ENCODE assay signal across 8 mouse cellular contexts in genomic region chr14:20451302-20451701, GRCm38 (mm10). TPM values are rescaled to one million over a fixed set of nuclear protein-coding genes. Genes with fewer than 3 reads are reported as not detected.
DNase-seq lines count a peak whose midpoint lies in the region; ATAC-seq and TF ChIP-seq lines count a peak whose summit lies in the region.

No protein-coding gene starts in this region.

- WGBS in heart, embryonic 12.5 days = 10% methylated on average over 2 of the region's 2 CpGs
- whole genome bisulfite sequencing in forebrain, embryonic 16.5 days = 12% methylated on average over 2 of the region's 2 CpGs
- WGBS in liver, postnatal 0 days (ENCODE audit: insufficient replicate concordance) = 19% methylated on average over 2 of the region's 2 CpGs

- H3K27me3 ChIP-seq in heart, embryonic 12.5 days (replicated peaks) = no peaks in the 10 kb centered on the region
- 0 out of 2 replicates have a peak, but pooled peaks cover 4% of the 10 kb centered on the region for H3K27me3 ChIP-seq in G1E (ENCODE audit: insufficient read depth, low read length)
- H3K27me3 ChIP-seq in forebrain, embryonic 16.5 days (replicated peaks; ENCODE audit: control insufficient read depth, insufficient read depth, low read length) = no peaks in the 10 kb centered on the region
- no peaks in the 10 kb centered on the region for H3K27me3 ChIP-seq in liver, postnatal 0 days (ENCODE audit: insufficient read depth, low read length)

- ATAC-seq in heart, embryonic 12.5 days (ENCODE audit: insufficient number of reproducible peaks, low FRiP score) = 0 out of 2 replicates have a peak, but pooled peaks have one; percentile 63
- ATAC-seq in G1E (ENCODE audit: extremely low read depth, insufficient number of reproducible peaks, low FRiP score, poor library complexity, severe bottlenecking) = no peak
- ATAC-seq in forebrain, embryonic 16.5 days = peak; percentile 82
- no peak; the same call in 1 of the 2 replicates for ATAC-seq in liver, postnatal 0 days

- DNase-seq in heart, adult 9 months (ENCODE audit: low spot score in 2 of 2) = no peak
- no peak for DNase-seq in G1E (ENCODE audit: low spot score)
- DNase-seq in liver, postnatal 0 days = no peak
- no peak for DNase-seq in embryo, embryonic 9.5 days (ENCODE audit: extremely low spot score)
- no peak for DNase-seq in left cerebral cortex, postnatal 4 days
- no peak for DNase-seq in kidney, postnatal 4 days

- peak overlapping the region; percentile 46 for H3K4me3 ChIP-seq in heart, embryonic 12.5 days
- H3K4me3 ChIP-seq in G1E (ENCODE audit: low read depth, low read length) = peak overlapping the region; percentile 66; the same call in 1 of the 2 replicates
- H3K4me3 ChIP-seq in forebrain, embryonic 16.5 days (replicated peaks; ENCODE audit: low read length) = peak overlapping the region; percentile 43
- H3K4me3 ChIP-seq in liver, postnatal 0 days (ENCODE audit: low read depth, low read length) = peak overlapping the region; percentile 25

- no peak for TF ChIP-seq CTCF in G1E (IDR thresholded peaks at IDR 0.05; ENCODE audit: low read depth, low read length)
- no peak for TF ChIP-seq CTCF in liver, postnatal 0 days (IDR thresholded peaks at IDR 0.05; ENCODE audit: low read depth)

- no peak for TF ChIP-seq EP300 in liver, postnatal 0 days (IDR thresholded peaks at IDR 0.05; ENCODE audit: low read depth)

- H3K27ac ChIP-seq in heart, embryonic 12.5 days (ENCODE audit: poor library complexity, severe bottlenecking) = no peak overlapping the region
- H3K27ac ChIP-seq in forebrain, embryonic 16.5 days (ENCODE audit: low read length) = peak overlapping the region; percentile 48
- no peak overlapping the region for H3K27ac ChIP-seq in liver, postnatal 0 days (ENCODE audit: low read depth)

- H3K9ac ChIP-seq in heart, embryonic 12.5 days = peak overlapping the region; percentile 40; the same call in 1 of the 2 replicates
- peak overlapping the region; percentile 42 for H3K9ac ChIP-seq in forebrain, embryonic 16.5 days (replicated peaks; ENCODE audit: low read depth, low read length)
- peak overlapping the region; percentile 36 for H3K9ac ChIP-seq in liver, postnatal 0 days (replicated peaks)

- H3K36me3 ChIP-seq in heart, embryonic 12.5 days = peaks cover 10% of the 10 kb centered on the region
- H3K36me3 ChIP-seq in G1E (replicated peaks) = peaks cover 19% of the 10 kb centered on the region
- no peaks in the 10 kb centered on the region for H3K36me3 ChIP-seq in forebrain, embryonic 16.5 days (ENCODE audit: control insufficient read depth, insufficient read depth)
- peaks cover 11% of the 10 kb centered on the region for H3K36me3 ChIP-seq in liver, postnatal 0 days (replicated peaks; ENCODE audit: insufficient read depth, low read length)

- peaks cover 5% of the 10 kb centered on the region; the same call in 1 of the 2 replicates for H3K4me1 ChIP-seq in heart, embryonic 12.5 days (replicated peaks)
- peaks cover 19% of the 10 kb centered on the region for H3K4me1 ChIP-seq in G1E (ENCODE audit: insufficient read depth, low read depth, low read length)
- H3K4me1 ChIP-seq in forebrain, embryonic 16.5 days (replicated peaks; ENCODE audit: control insufficient read depth, insufficient read depth, low read length) = peaks cover 8% of the 10 kb centered on the region
- H3K4me1 ChIP-seq in liver, postnatal 0 days (ENCODE audit: insufficient read depth) = peaks cover 6% of the 10 kb centered on the region; the same call in 1 of the 2 replicates

- intact Hi-C loops in left cerebral cortex, postnatal 4 days (cut with DNase I) = loop anchor here (5.0 kb wide), 1 partner anchor 39 kb away; no protein-coding TSS in a partner anchor

- H3K4me2 ChIP-seq in heart, embryonic 12.5 days = peak overlapping the region; percentile 81
- H3K4me2 ChIP-seq in forebrain, embryonic 16.5 days (ENCODE audit: low read length) = peak overlapping the region; percentile 67
- peak overlapping the region; percentile 71 for H3K4me2 ChIP-seq in liver, postnatal 0 days (ENCODE audit: low read depth, low read length)

- H3K9me3 ChIP-seq in heart, embryonic 12.5 days (replicated peaks) = no peaks in the 10 kb centered on the region
- no peaks in the 10 kb centered on the region for H3K9me3 ChIP-seq in G1E (replicated peaks)
- no peaks in the 10 kb centered on the region for H3K9me3 ChIP-seq in forebrain, embryonic 16.5 days (ENCODE audit: control insufficient read depth, low read length)
- no peaks in the 10 kb centered on the region for H3K9me3 ChIP-seq in liver, postnatal 0 days (ENCODE audit: low read length)

RNA-seq across cellular contexts. Expression of gene Cfap70, which starts 0.7 kb away (rescaled TPM):
- polyA plus RNA-seq in heart, embryonic 12.5 days (2016; fragmentation: Nextera tagmentation; extraction: Ambion mirVana) = not detected in 2 replicates
- total RNA-seq in G1E (2014; fragmentation: Nextera tagmentation) (not detected in 2 replicates), G1E (2017) (0.23 TPM in 1 of 2 replicates, not detected in the other)
- not detected in 2 replicates for polyA plus RNA-seq in G1E (2012)
- polyA plus RNA-seq in forebrain, embryonic 16.5 days (2015; fragmentation: Nextera tagmentation; extraction: Ambion mirVana) = 0.65 and 1.1 TPM in 2 replicates
- 0.11 TPM in 1 of 2 replicates, not detected in the other for polyA plus RNA-seq in liver, postnatal 0 days (2015; fragmentation: Nextera tagmentation; extraction: Ambion mirVana)
- total RNA-seq in left cerebral cortex, postnatal 4 days (2021) = 1 to 10 TPM; 1.7 to 2.9 TPM

RNA-seq across cellular contexts. Expression of gene Anxa7, which starts 28.6 kb away (rescaled TPM):
- polyA plus RNA-seq in heart, embryonic 12.5 days (2016; fragmentation: Nextera tagmentation; extraction: Ambion mirVana) = 38.6 and 38.8 TPM in 2 replicates
- total RNA-seq in G1E (2014; fragmentation: Nextera tagmentation) = 87.7 and 107 TPM in 2 replicates
- 84.4 and 85.4 TPM in 2 replicates for total RNA-seq in G1E (2017)
- 33.6 and 40.4 TPM in 2 replicates for polyA plus RNA-seq in G1E (2012)
- polyA plus RNA-seq in forebrain, embryonic 16.5 days (2015; fragmentation: Nextera tagmentation; extraction: Ambion mirVana) = 16.7 and 18.9 TPM in 2 replicates
- 26.1 and 29.2 TPM in 2 replicates for polyA plus RNA-seq in liver, postnatal 0 days (2015; fragmentation: Nextera tagmentation; extraction: Ambion mirVana)
- 10 to 100 TPM; 46.1 to 50.4 TPM for total RNA-seq in left cerebral cortex, postnatal 4 days (2021)

RNA-seq across cellular contexts. Expression of gene Mss51, which starts 45.4 kb away (rescaled TPM):
- 0.50 and 0.51 TPM in 2 replicates for polyA plus RNA-seq in heart, embryonic 12.5 days (2016; fragmentation: Nextera tagmentation; extraction: Ambion mirVana)
- 2.5 and 3.0 TPM in 2 replicates for total RNA-seq in G1E (2014; fragmentation: Nextera tagmentation)
- total RNA-seq in G1E (2017) = 1.0 and 1.2 TPM in 2 replicates
- 0.12 TPM in 2 replicates for polyA plus RNA-seq in G1E (2012)
- 0.47 and 0.85 TPM in 2 replicates for polyA plus RNA-seq in forebrain, embryonic 16.5 days (2015; fragmentation: Nextera tagmentation; extraction: Ambion mirVana)
- polyA plus RNA-seq in liver, postnatal 0 days (2015; fragmentation: Nextera tagmentation; extraction: Ambion mirVana) = 0.40 and 0.41 TPM in 2 replicates
- total RNA-seq in left cerebral cortex, postnatal 4 days (2021) = 1 to 10 TPM; 1.4 to 1.8 TPM

RNA-seq across cellular contexts. Expression of gene Mrps16, which starts 57.9 kb away (rescaled TPM):
- polyA plus RNA-seq in heart, embryonic 12.5 days (2016; fragmentation: Nextera tagmentation; extraction: Ambion mirVana) = 87.0 and 88.7 TPM in 2 replicates
- total RNA-seq in G1E (2014; fragmentation: Nextera tagmentation) = 23.9 and 25.8 TPM in 2 replicates
- 73.6 and 106 TPM in 2 replicates for total RNA-seq in G1E (2017)
- 28.6 and 35.8 TPM in 2 replicates for polyA plus RNA-seq in G1E (2012)
- polyA plus RNA-seq in forebrain, embryonic 16.5 days (2015; fragmentation: Nextera tagmentation; extraction: Ambion mirVana) = 58.0 and 58.9 TPM in 2 replicates
- 47.3 and 49.9 TPM in 2 replicates for polyA plus RNA-seq in liver, postnatal 0 days (2015; fragmentation: Nextera tagmentation; extraction: Ambion mirVana)
- total RNA-seq in left cerebral cortex, postnatal 4 days (2021) = 10 to 100 TPM; 32.9 to 33.2 TPM

Comparison
In these comparisons a context has a peak if more than half of its experiments do, and no peak if none do; other contexts are left out.
1. ATAC-seq: peak in heart, embryonic 12.5 days (single experiment) and forebrain, embryonic 16.5 days (single experiment); none in G1E (single experiment) and liver, postnatal 0 days (single experiment).
2. Peak in every context shown above with its lines, with median percentiles within 50 percentile points of each other: H3K4me2 ChIP-seq, H3K4me3 ChIP-seq and H3K9ac ChIP-seq.